Mouse (Mus musculus): ENCODE data around the gene Vmn1r171. TPM values are rescaled to one million over a fixed set of nuclear protein-coding genes. Genes with fewer than 3 reads are reported as not detected.
"Not testable (repeated sequence)": the region's sequence is repeated elsewhere in the genome, so short reads cannot be mapped to it uniquely, and the experiment has no call there.

The Vmn1r171 gene
- not detected in 2 replicates for polyA plus RNA-seq (2014; fragmentation: Nextera tagmentation; extraction: Ambion mirVana)

DNA sequence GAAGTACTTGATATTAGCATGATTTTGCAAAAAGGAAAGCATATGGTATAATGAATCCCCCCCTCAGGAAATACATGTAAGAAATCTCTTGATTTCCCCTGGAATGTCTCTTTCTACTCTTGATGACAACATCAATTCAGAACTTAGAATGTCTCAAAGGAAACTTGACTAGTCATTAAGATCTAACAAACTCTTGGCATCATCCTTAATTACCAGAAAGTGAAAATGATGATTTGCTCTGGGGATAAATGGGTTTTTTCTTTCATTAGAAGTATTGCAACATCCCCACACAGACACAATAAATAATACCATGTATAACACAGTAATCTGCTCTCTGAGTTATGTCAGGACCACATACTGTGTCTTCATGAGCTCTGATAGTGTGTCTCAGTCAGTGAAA lies at the start of gene Vmn1r171:
Gene Vmn1r171, plus strand, starts transcription at position 301 of the 400 bp plus-strand sequence.
- no peak for ATAC-seq (replicated peaks; ENCODE audit: low FRiP score, low TSS enrichment, low read depth)
- Histone ChIP-seq H3K36me3 (ENCODE audit: control insufficient read depth, insufficient read depth, low read length) (no peaks in the 10 kb centered on the region), H3K27me3 (replicated peaks; ENCODE audit: control insufficient read depth, insufficient read depth, low read length) (no peaks in the 10 kb centered on the region), H3K4me2 (ENCODE audit: low read length) (no peak within 1 kb of the TSS), H3K9ac (ENCODE audit: low read length) (no peak within 1 kb of the TSS), H3K27ac (ENCODE audit: low read depth) (no peak within 1 kb of the TSS), H3K4me1 (replicated peaks; ENCODE audit: control insufficient read depth, insufficient read depth, low read length) (no peaks in the 10 kb centered on the region), H3K9me3 (ENCODE audit: control insufficient read depth, low read length) (peaks cover 4% of the 10 kb centered on the region; the same call in 1 of the 2 replicates), H3K4me3 (ENCODE audit: low read depth, low read length) (no peak within 1 kb of the TSS)
- DNase-seq (ENCODE audit: low spot score) = no peak

GRCm38 (mm10) chr7:23605875-23606274 lies 24.6 kb upstream of the Vmn1r171 start, which contains the start of gene Vmn1r170:
Vmn1r170 (plus strand) TSS chr7:23606175.
- not testable (repeated sequence) for H3K4me2 ChIP-seq (ENCODE audit: low read length); H3K4me3 ChIP-seq (ENCODE audit: low read depth, low read length); H3K9me3 ChIP-seq (ENCODE audit: control insufficient read depth, low read length); H3K27me3 ChIP-seq (replicated peaks; ENCODE audit: control insufficient read depth, insufficient read depth, low read length); H3K4me1 ChIP-seq (replicated peaks; ENCODE audit: control insufficient read depth, insufficient read depth, low read length); DNase-seq (ENCODE audit: low spot score); ATAC-seq (replicated peaks; ENCODE audit: low FRiP score, low TSS enrichment, low read depth); H3K9ac ChIP-seq (ENCODE audit: low read length); H3K27ac ChIP-seq (ENCODE audit: low read depth); H3K36me3 ChIP-seq (ENCODE audit: control insufficient read depth, insufficient read depth, low read length)
- 33% methylated on average over 1 of the region's 1 CpGs for WGBS

DNA sequence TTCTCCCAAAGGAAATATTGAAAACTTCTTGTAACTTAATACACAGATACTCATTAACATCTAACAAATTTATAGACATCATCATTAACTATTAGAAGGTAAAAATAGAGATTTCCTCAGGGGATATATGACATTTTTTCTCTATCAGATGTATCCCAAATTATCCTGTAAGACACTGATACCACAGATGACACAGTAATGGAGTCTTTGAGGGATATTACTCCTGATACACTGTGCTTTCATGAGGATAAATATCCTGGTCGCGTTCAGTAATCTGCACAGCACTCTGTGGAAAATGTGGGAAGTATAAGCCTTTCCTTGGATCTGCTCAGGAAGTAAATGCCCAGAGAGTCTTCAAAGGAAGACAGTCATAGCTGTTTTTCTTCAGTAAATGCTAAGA lies 27.5 kb downstream of the Vmn1r171 start, which contains the start of gene Vmn1r172:
Gene Vmn1r172, plus strand, starts transcription at position 301 of the 400 bp plus-strand sequence.
- ATAC-seq (replicated peaks; ENCODE audit: low FRiP score, low TSS enrichment, low read depth) (no peak), DNase-seq (ENCODE audit: low spot score) (no peak)
- H3K4me3 ChIP-seq (ENCODE audit: low read depth, low read length) = no peak within 1 kb of the TSS
- H3K4me2 ChIP-seq (ENCODE audit: low read length) = no peak within 1 kb of the TSS
- no peaks in the 10 kb centered on the region for H3K36me3 ChIP-seq (ENCODE audit: control insufficient read depth, insufficient read depth, low read length)
- WGBS = 64% methylated on average over 2 of the region's 2 CpGs
- H3K9ac ChIP-seq (ENCODE audit: low read length) = no peak within 1 kb of the TSS
- H3K9me3 ChIP-seq (ENCODE audit: control insufficient read depth, low read length) = no peaks in the 10 kb centered on the region
- H3K27ac ChIP-seq (ENCODE audit: low read depth) = no peak within 1 kb of the TSS
- H3K27me3 ChIP-seq (replicated peaks; ENCODE audit: control insufficient read depth, insufficient read depth, low read length) = no peaks in the 10 kb centered on the region
- no peaks in the 10 kb centered on the region for H3K4me1 ChIP-seq (replicated peaks; ENCODE audit: control insufficient read depth, insufficient read depth, low read length)

Other genes with a start within 250 kb of the Vmn1r171 start
- not detected in 2 replicates for gene Nlrp5, start 244.8 kb upstream of the Vmn1r171 start, polyA plus RNA-seq (2014; fragmentation: Nextera tagmentation; extraction: Ambion mirVana)
- not detected in 2 replicates for gene Vmn1r167, start 123.5 kb upstream of the Vmn1r171 start, polyA plus RNA-seq (2014; fragmentation: Nextera tagmentation; extraction: Ambion mirVana)
- not detected in 2 replicates for gene Vmn1r168, start 91.0 kb upstream of the Vmn1r171 start, polyA plus RNA-seq (2014; fragmentation: Nextera tagmentation; extraction: Ambion mirVana)
- gene Vmn1r169, start 55.2 kb upstream of the Vmn1r171 start, polyA plus RNA-seq (2014; fragmentation: Nextera tagmentation; extraction: Ambion mirVana) = not detected in 2 replicates
- gene Vmn1r170, start 24.5 kb upstream of the Vmn1r171 start, polyA plus RNA-seq (2014; fragmentation: Nextera tagmentation; extraction: Ambion mirVana) = not detected in 2 replicates
- not detected in 2 replicates for gene Vmn1r172, start 27.6 kb downstream of the Vmn1r171 start, polyA plus RNA-seq (2014; fragmentation: Nextera tagmentation; extraction: Ambion mirVana)
- gene Vmn1r173, start 70.0 kb downstream of the Vmn1r171 start, polyA plus RNA-seq (2014; fragmentation: Nextera tagmentation; extraction: Ambion mirVana) = not detected in 2 replicates
- gene Vmn1r174, start 121.5 kb downstream of the Vmn1r171 start, polyA plus RNA-seq (2014; fragmentation: Nextera tagmentation; extraction: Ambion mirVana) = not detected in 2 replicates
- not detected in 2 replicates for gene Vmn1r175, start 179.9 kb downstream of the Vmn1r171 start, polyA plus RNA-seq (2014; fragmentation: Nextera tagmentation; extraction: Ambion mirVana)
- not detected in 2 replicates for gene Vmn1r176, start 206.7 kb downstream of the Vmn1r171 start, polyA plus RNA-seq (2014; fragmentation: Nextera tagmentation; extraction: Ambion mirVana)
- gene Vmn1r177, start 235.7 kb downstream of the Vmn1r171 start, polyA plus RNA-seq (2014; fragmentation: Nextera tagmentation; extraction: Ambion mirVana) = not detected in 2 replicates

All from intestine, embryonic 14.5 days (tissue).